Mouse (Mus musculus) megakaryocyte-erythroid progenitor cell, adult 5 weeks (primary cell): Measurements from ENCODE around the gene Slc17a8. TPM values are rescaled to one million over a fixed set of nuclear protein-coding genes. Genes with fewer than 3 reads are reported as not detected.

Source experiments
- polyA plus RNA-seq: library from polyadenylated mRNA; stranded (reverse); fragments of >175 nt; gene quantifications from 2 replicates; pipeline ENCODE4 v1.2.3, GENCODE M21; 2012

Slc17a8 gene
- polyA plus RNA-seq, result not detected in 2 replicates

GRCm38 (mm10) chr10:89621129-89621528, at the start of gene Slc17a8:
Gene Slc17a8 (minus strand): TSS chr10:89621253.

GRCm38 (mm10) chr10:89532929-89533727, 87.9 kb downstream of the Slc17a8 start, which contains the start of gene Nr1h4:
Gene Nr1h4 (minus strand): TSS chr10:89533585.

Other genes starting within 250 kb of the Slc17a8 start
- gene Gas2l3, start 177.3 kb downstream of the Slc17a8 start, polyA plus RNA-seq, result 0.59 and 0.60 TPM in 2 replicates
- gene Nr1h4, start 87.7 kb downstream of the Slc17a8 start, polyA plus RNA-seq, result not detected in 2 replicates
- 6.3 and 6.8 TPM in 2 replicates for gene Scyl2, start 65.0 kb upstream of the Slc17a8 start, polyA plus RNA-seq
- gene Actr6, start 111.0 kb upstream of the Slc17a8 start, polyA plus RNA-seq, result 0.16 and 0.27 TPM in 2 replicates
- 8.5 and 13.7 TPM in 2 replicates for gene Uhrf1bp1l, start 123.7 kb upstream of the Slc17a8 start, polyA plus RNA-seq